Mouse (Mus musculus) intestine, postnatal 0 days (tissue): ENCODE data around the gene Myh1. TPM values are rescaled to one million over a fixed set of nuclear protein-coding genes. Genes with fewer than 3 reads are reported as not detected.

Experiments used
- ATAC-seq: fragments of 200-750 bp; cut with Nextera tagmentation; 2 replicates; pipeline ENCODE4 v1.8.0; 2017; ENCODE audit warnings: mild to moderate bottlenecking, moderate TSS enrichment, moderate library complexity
- H3K27ac ChIP-seq: fragments of 300-500 bp; sonication (generic); 2 replicates; pipeline ENCODE4 v1.5.1; 2014; ENCODE audit warnings: mild to moderate bottlenecking, low read depth, low read length, moderate library complexity
- H3K27me3 ChIP-seq: fragments of 300-500 bp; sonication (generic); replicated peaks from 2 replicates; pipeline ENCODE4 v1.6.1; 2014; ENCODE audit warnings: low read length, mixed read lengths; ENCODE audit not compliant: control insufficient read depth, insufficient read depth
- H3K36me3 ChIP-seq: fragments of 300-500 bp; sonication (generic); 2 replicates; pipeline ENCODE4 v1.6.1; 2014; ENCODE audit warnings: mild to moderate bottlenecking, moderate library complexity; ENCODE audit not compliant: control insufficient read depth, insufficient read depth
- H3K4me1 ChIP-seq: fragments of 300-500 bp; sonication (generic); replicated peaks from 2 replicates; pipeline ENCODE4 v1.6.1; 2014; ENCODE audit warnings: antibody characterized with exemption, low read length, mixed read lengths; ENCODE audit not compliant: control insufficient read depth, insufficient read depth
- H3K4me2 ChIP-seq: fragments of 300-500 bp; sonication (generic); replicated peaks from 2 replicates; pipeline ENCODE4 v1.6.1; 2014; ENCODE audit warnings: low read depth, mild to moderate bottlenecking, moderate library complexity
- H3K4me3 ChIP-seq: fragments of 300-500 bp; sonication (generic); 2 replicates; pipeline ENCODE4 v1.5.1; 2014; ENCODE audit warnings: low read depth, low read length
- H3K9ac ChIP-seq: fragments of 300-500 bp; sonication (generic); 2 replicates; pipeline ENCODE4 v1.6.1; 2014; ENCODE audit warnings: mild to moderate bottlenecking, low read depth, low read length
- H3K9me3 ChIP-seq: fragments of 300-500 bp; sonication (generic); 2 replicates; pipeline ENCODE4 v1.6.1; 2016; ENCODE audit warnings: mixed run types; ENCODE audit not compliant: control insufficient read depth
- CTCF ChIP-seq: sonication (generic); IDR thresholded peaks from 2 replicates; pipeline ENCODE4 v1.5.1; 2016; ENCODE audit warnings: low read depth, mild to moderate bottlenecking, control low read depth, antibody characterized with exemption, moderate library complexity
- WGBS: fragments of 180-500 bp; shearing (Covaris S2); extraction: QIAGEN DNeasy Blood & Tissue Kit; methylation state at CpG from one replicate; pipeline ENCODE4 v1.1.7; 2014; 5-methylcytosine and 5-hydroxymethylcytosine counted together
- polyA plus RNA-seq: library from polyadenylated mRNA; unstranded; fragments of >200 nt; fragmentation: Nextera tagmentation; extraction: Ambion mirVana; gene quantifications from 2 replicates; pipeline ENCODE4 v1.2.1, GENCODE M21; 2015

Gene Myh1
- polyA plus RNA-seq: 0.03 TPM in 1 of 2 replicates, not detected in the other

DNA sequence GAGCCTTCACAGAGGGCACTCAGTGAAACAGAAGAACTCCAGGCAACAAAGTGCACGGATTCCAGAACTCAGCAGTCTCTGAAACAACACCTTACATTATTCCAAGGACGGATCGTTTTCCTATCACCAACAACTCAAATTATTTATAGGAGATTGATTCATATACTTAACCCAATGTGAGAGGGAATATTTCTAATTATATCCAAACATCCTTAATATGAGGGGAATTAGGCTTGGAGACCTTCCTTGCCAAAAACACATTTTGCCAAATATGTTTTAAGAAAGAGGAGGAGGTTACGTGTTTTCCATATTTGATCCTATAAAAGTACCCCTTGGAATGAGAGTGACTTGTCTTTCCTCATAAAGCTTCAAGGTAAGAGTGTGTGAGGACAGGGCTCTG, at the start of gene Myh1:
Myh1 (plus strand) TSS at position 301 of the 400 bp plus-strand sequence.
- H3K4me2 ChIP-seq: no peak within 1 kb of the TSS
- WGBS: 78% methylated on average over 4 of the region's 4 CpGs

DNA sequence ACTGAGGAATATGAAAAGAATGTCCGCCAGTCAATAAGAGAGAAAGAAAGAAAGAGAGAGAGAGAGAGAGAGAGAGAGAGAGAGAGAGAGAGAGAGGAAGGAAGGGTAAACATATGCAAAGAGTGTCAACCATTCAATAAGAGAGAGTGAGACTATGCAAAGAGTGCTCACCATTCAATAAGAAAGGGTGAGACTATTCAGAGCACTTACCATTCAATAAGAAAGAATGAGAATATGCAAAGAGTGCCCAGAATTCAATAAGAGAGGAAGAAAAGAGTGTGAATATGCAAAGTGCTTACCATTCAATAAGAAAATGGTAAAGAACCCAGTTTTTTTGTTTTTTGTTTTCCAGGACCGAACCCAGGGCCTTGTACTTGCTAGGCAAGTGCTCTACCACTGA, 49.6 kb upstream of the Myh1 start:
- Histone ChIP-seq H3K27ac (no peak overlapping the region), H3K4me3 (no peak overlapping the region), H3K4me1 (no peaks in the 10 kb centered on the region), H3K4me2 (no peak overlapping the region), H3K27me3 (no peaks in the 10 kb centered on the region), H3K9me3 (no peaks in the 10 kb centered on the region), H3K9ac (no peak overlapping the region), H3K36me3 (no peaks in the 10 kb centered on the region)
- TF ChIP-seq CTCF: no peak
- WGBS: 91% methylated on average over 2 of the region's 2 CpGs
- ATAC-seq: no peak

More for the DNA sequence above, at the start of gene Myh1:
- no peak within 1 kb of the TSS for H3K27ac ChIP-seq
- H3K9ac ChIP-seq: no peak within 1 kb of the TSS
- TF ChIP-seq CTCF: no peak
- H3K36me3 ChIP-seq: no peaks in the 10 kb centered on the region
- no peak for ATAC-seq
- no peaks in the 10 kb centered on the region for H3K4me1 ChIP-seq
- H3K9me3 ChIP-seq: no peaks in the 10 kb centered on the region
- H3K27me3 ChIP-seq: no peaks in the 10 kb centered on the region
- no peak within 1 kb of the TSS for H3K4me3 ChIP-seq

- no peak overlapping the region for H3K4me3 ChIP-seq
- no peak overlapping the region for H3K27ac ChIP-seq
- no peaks in the 10 kb centered on the region for H3K9me3 ChIP-seq
- no peak for TF ChIP-seq CTCF
- WGBS: 56% methylated on average over 3 of the region's 3 CpGs
- H3K4me2 ChIP-seq: no peak overlapping the region
- H3K27me3 ChIP-seq: no peaks in the 10 kb centered on the region
- H3K4me1 ChIP-seq: no peaks in the 10 kb centered on the region
- H3K9ac ChIP-seq: no peak overlapping the region
- no peak for ATAC-seq
- no peaks in the 10 kb centered on the region for H3K36me3 ChIP-seq
Observed at GRCm38 (mm10) chr11:67151159-67151558, 48.7 kb upstream of the Myh1 start.

GRCm38 (mm10) chr11:67151651-67152630, 47.9 kb upstream of the Myh1 start:
- no peak for ATAC-seq
- no peak for TF ChIP-seq CTCF
- no peak overlapping the region for H3K4me2 ChIP-seq
- no peaks in the 10 kb centered on the region for H3K4me1 ChIP-seq
- H3K27me3 ChIP-seq: no peaks in the 10 kb centered on the region
- H3K36me3 ChIP-seq: no peaks in the 10 kb centered on the region
- no peak overlapping the region for H3K27ac ChIP-seq
- H3K9ac ChIP-seq: no peak overlapping the region
- WGBS: 87% methylated on average over 16 of the region's 16 CpGs
- H3K4me3 ChIP-seq: no peak overlapping the region
- H3K9me3 ChIP-seq: no peaks in the 10 kb centered on the region

DNA sequence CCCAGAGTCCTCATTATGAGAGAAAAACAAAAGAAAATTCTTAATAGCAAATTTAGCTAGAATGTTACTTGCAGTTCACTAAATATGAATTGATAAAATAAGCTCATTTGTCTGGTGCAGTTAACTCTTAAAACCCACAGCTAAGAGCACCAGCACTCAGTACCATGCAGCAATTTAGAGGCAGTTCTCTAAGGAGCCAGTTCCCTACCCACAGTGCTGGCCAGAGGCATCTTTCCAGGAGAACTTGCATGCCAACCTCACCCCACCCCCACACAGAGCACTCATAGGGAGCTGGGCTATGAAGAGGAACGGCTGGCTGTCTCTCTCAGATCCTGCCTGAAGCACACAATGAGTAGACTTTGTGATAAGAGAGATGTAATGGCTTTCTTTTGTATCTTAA, 46.7 kb upstream of the Myh1 start:
- TF ChIP-seq CTCF: no peak
- Histone ChIP-seq H3K4me2 (no peak overlapping the region), H3K9ac (no peak overlapping the region), H3K27ac (no peak overlapping the region), H3K9me3 (no peaks in the 10 kb centered on the region), H3K27me3 (no peaks in the 10 kb centered on the region), H3K4me3 (no peak overlapping the region), H3K36me3 (no peaks in the 10 kb centered on the region), H3K4me1 (no peaks in the 10 kb centered on the region)
- WGBS: 14% methylated on average over 1 of the region's 1 CpGs
- no peak for ATAC-seq

DNA sequence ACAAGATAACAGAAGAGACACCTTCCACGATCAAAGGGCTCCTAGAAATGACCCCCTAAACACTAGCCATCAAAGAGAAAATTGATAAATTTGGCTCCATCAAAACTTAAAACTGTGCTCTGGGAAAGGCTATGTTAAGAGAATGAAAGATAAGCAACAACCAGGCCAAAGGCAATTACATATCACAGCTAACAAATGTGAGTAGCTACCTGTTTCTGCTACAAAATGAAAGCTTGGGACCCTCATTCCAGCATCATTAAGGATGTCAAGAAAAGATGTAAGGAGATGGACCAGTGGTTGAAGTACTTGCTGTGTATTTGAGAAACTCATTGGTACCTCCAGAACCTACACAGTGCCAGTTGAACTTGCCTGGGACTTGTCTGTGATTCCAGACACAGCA, 46.0 kb upstream of the Myh1 start:
- Histone ChIP-seq H3K4me1 (no peaks in the 10 kb centered on the region), H3K27ac (no peak overlapping the region), H3K9ac (no peak overlapping the region), H3K4me2 (no peak overlapping the region), H3K4me3 (no peak overlapping the region), H3K9me3 (no peaks in the 10 kb centered on the region), H3K36me3 (no peaks in the 10 kb centered on the region), H3K27me3 (no peaks in the 10 kb centered on the region)
- no peak for ATAC-seq
- TF ChIP-seq CTCF: no peak
- 60% methylated on average over 1 of the region's 1 CpGs for WGBS
